Mouse (Mus musculus): ENCODE measurements around the gene Ager. TPM values are rescaled to one million over a fixed set of nuclear protein-coding genes. Genes with fewer than 3 reads are reported as not detected.

Gene Ager
- total and polyA plus RNA-seq, 2 experiments from 2014 or later = 2.0 to 2.1 TPM

- no peak for DNase-seq (ENCODE audit: low spot score)
- H3K4me3 ChIP-seq (ENCODE audit: low read depth, low read length) = no peak within 1 kb of the TSS
These were observed 33.6 kb upstream of the Ager start, which contains the start of gene Notch4 for GRCm38 (mm10) chr17:34564003-34564421. TSS of gene Notch4 (plus strand) at chr17:34564268.

GRCm38 (mm10) chr17:34564796-34565195, 32.9 kb upstream of the Ager start:
- H3K36me3 ChIP-seq (ENCODE audit: insufficient read depth, low read length) = no peaks in the 10 kb centered on the region
- no peak overlapping the region for H3K9ac ChIP-seq (replicated peaks; ENCODE audit: low read length, poor library complexity, severe bottlenecking)
- TF ChIP-seq CTCF (IDR thresholded peaks at IDR 0.05) = no peak
- 56% methylated on average over 3 of the region's 3 CpGs for WGBS
- peak overlapping the region; percentile 22; the same call in 1 of the 2 replicates for H3K4me2 ChIP-seq (ENCODE audit: low read depth, low read length, poor library complexity, severe bottlenecking)
- no peak overlapping the region for H3K4me3 ChIP-seq (ENCODE audit: low read depth, low read length)
- DNase-seq (ENCODE audit: low spot score) (no peak), ATAC-seq (ENCODE audit: low FRiP score) (no peak)
- no peaks in the 10 kb centered on the region for H3K9me3 ChIP-seq (ENCODE audit: low read length)
- peak overlapping the region; percentile 51; the same call in 1 of the 2 replicates for H3K27ac ChIP-seq (ENCODE audit: low read depth, low read length)
- no peaks in the 10 kb centered on the region for H3K27me3 ChIP-seq (ENCODE audit: insufficient read depth, low read length)
- no peaks in the 10 kb centered on the region for H3K4me1 ChIP-seq (ENCODE audit: insufficient read depth, low read length)

More at GRCm38 (mm10) chr17:34564003-34564421, 33.6 kb upstream of the Ager start, which contains the start of gene Notch4:
- Histone ChIP-seq H3K36me3 (ENCODE audit: insufficient read depth, low read length) (no peaks in the 10 kb centered on the region), H3K9me3 (ENCODE audit: low read length) (no peaks in the 10 kb centered on the region), H3K4me2 (ENCODE audit: low read depth, low read length, poor library complexity, severe bottlenecking) (peak within 1 kb of the TSS; percentile 22; the same call in 1 of the 2 replicates), H3K9ac (replicated peaks; ENCODE audit: low read length, poor library complexity, severe bottlenecking) (no peak within 1 kb of the TSS), H3K27ac (ENCODE audit: low read depth, low read length) (peak within 1 kb of the TSS; percentile 51; the same call in 1 of the 2 replicates), H3K27me3 (ENCODE audit: insufficient read depth, low read length) (no peaks in the 10 kb centered on the region), H3K4me1 (ENCODE audit: insufficient read depth, low read length) (no peaks in the 10 kb centered on the region)
- no peak for ATAC-seq (ENCODE audit: low FRiP score)
- WGBS = 23% methylated on average over 6 of the region's 6 CpGs
- no peak for TF ChIP-seq CTCF (IDR thresholded peaks at IDR 0.05)

DNA sequence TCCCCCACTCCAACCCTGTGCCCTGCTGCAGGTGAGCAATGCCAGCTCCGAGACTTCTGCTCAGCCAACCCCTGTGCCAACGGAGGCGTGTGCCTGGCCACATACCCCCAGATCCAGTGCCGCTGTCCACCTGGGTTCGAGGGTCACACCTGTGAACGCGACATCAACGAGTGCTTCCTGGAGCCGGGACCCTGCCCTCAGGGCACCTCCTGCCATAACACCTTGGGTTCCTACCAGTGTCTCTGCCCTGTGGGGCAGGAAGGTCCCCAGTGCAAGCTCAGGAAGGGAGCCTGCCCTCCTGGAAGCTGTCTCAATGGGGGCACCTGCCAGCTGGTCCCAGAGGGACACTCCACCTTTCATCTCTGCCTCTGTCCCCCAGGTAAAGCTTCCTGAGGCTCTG, 30.4 kb upstream of the Ager start:
- H3K4me3 ChIP-seq (ENCODE audit: low read depth, low read length) = no peak overlapping the region
- H3K9me3 ChIP-seq (ENCODE audit: low read length) = no peaks in the 10 kb centered on the region
- no peaks in the 10 kb centered on the region for H3K36me3 ChIP-seq (ENCODE audit: insufficient read depth, low read length)
- no peaks in the 10 kb centered on the region for H3K27me3 ChIP-seq (ENCODE audit: insufficient read depth, low read length)
- no peaks in the 10 kb centered on the region for H3K4me1 ChIP-seq (ENCODE audit: insufficient read depth, low read length)
- no peak overlapping the region for H3K9ac ChIP-seq (replicated peaks; ENCODE audit: low read length, poor library complexity, severe bottlenecking)
- no peak overlapping the region for H3K4me2 ChIP-seq (ENCODE audit: low read depth, low read length, poor library complexity, severe bottlenecking)
- no peak overlapping the region for H3K27ac ChIP-seq (ENCODE audit: low read depth, low read length)
- no peak for DNase-seq (ENCODE audit: low spot score)
- WGBS = 67% methylated on average over 9 of the region's 9 CpGs
- TF ChIP-seq CTCF (IDR thresholded peaks at IDR 0.05) = no peak
- no peak for ATAC-seq (ENCODE audit: low FRiP score)

DNA sequence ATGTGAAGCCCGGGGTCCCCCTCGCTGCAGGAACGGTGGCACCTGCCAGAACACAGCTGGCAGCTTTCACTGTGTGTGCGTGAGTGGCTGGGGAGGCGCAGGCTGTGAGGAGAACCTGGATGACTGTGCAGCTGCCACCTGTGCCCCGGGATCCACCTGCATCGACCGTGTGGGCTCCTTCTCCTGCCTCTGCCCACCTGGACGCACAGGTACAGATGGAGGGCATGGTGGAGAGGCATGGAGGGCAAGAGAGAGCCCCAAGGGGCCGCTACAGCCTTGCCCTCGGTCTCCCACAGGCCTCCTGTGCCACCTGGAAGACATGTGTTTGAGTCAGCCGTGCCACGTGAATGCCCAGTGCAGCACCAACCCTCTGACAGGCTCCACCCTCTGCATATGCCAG, 29.2 kb upstream of the Ager start:
- no peak for DNase-seq (ENCODE audit: low spot score)
- no peak for ATAC-seq (ENCODE audit: low FRiP score)
- no peak for TF ChIP-seq CTCF (IDR thresholded peaks at IDR 0.05)
- Histone ChIP-seq H3K9ac (replicated peaks; ENCODE audit: low read length, poor library complexity, severe bottlenecking) (no peak overlapping the region), H3K4me2 (ENCODE audit: low read depth, low read length, poor library complexity, severe bottlenecking) (no peak overlapping the region), H3K4me1 (ENCODE audit: insufficient read depth, low read length) (no peaks in the 10 kb centered on the region), H3K4me3 (ENCODE audit: low read depth, low read length) (no peak overlapping the region), H3K36me3 (ENCODE audit: insufficient read depth, low read length) (no peaks in the 10 kb centered on the region), H3K27ac (ENCODE audit: low read depth, low read length) (no peak overlapping the region), H3K9me3 (ENCODE audit: low read length) (no peaks in the 10 kb centered on the region), H3K27me3 (ENCODE audit: insufficient read depth, low read length) (no peaks in the 10 kb centered on the region)
- 81% methylated on average over 13 of the region's 13 CpGs for WGBS

DNA sequence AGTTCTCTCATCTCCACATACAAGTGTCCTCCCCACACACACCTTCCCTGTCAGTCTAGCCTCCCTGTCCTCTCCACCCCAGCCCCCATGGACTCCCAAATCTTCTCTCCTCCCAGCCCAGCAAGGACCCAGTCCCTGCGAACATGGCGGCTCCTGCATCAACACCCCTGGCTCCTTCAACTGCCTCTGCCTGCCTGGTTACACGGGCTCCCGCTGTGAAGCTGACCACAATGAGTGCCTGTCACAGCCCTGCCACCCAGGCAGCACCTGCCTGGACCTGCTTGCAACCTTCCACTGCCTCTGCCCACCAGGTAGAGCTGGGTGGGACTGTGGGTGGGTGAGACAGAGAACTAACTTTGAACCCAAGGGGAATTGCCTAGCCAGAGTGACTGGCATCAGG, 27.7 kb upstream of the Ager start:
- DNase-seq (ENCODE audit: low spot score) = no peak
- no peak for TF ChIP-seq CTCF (IDR thresholded peaks at IDR 0.05)
- Histone ChIP-seq H3K27ac (ENCODE audit: low read depth, low read length) (no peak overlapping the region), H3K9ac (replicated peaks; ENCODE audit: low read length, poor library complexity, severe bottlenecking) (no peak overlapping the region), H3K9me3 (ENCODE audit: low read length) (no peaks in the 10 kb centered on the region), H3K4me1 (ENCODE audit: insufficient read depth, low read length) (no peaks in the 10 kb centered on the region), H3K4me2 (ENCODE audit: low read depth, low read length, poor library complexity, severe bottlenecking) (no peak overlapping the region), H3K4me3 (ENCODE audit: low read depth, low read length) (no peak overlapping the region), H3K27me3 (ENCODE audit: insufficient read depth, low read length) (no peaks in the 10 kb centered on the region), H3K36me3 (ENCODE audit: insufficient read depth, low read length) (no peaks in the 10 kb centered on the region)
- no peak for ATAC-seq (ENCODE audit: low FRiP score)
- 69% methylated on average over 4 of the region's 4 CpGs for WGBS

DNA sequence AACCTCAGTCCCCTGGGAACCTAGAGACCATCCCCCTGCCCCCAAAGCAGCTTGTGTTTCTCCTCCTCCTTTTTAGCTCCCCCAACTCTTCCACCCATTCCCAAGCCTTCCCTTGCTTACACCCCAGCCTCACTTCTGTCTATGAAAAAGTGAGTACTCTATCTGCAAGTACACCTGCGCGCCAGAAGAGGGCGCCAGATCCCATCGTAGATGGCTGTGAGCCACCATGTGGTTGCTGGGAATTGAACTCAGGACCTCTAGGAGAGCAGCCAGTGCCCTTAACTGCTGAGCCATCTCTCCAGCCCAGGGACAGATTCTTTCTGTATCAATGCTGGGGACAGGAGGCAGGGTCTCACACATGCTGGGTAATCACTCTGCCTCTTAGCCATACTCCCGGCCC, 25.8 kb upstream of the Ager start:
- no peaks in the 10 kb centered on the region for H3K36me3 ChIP-seq (ENCODE audit: insufficient read depth, low read length)
- peak; percentile 65 for TF ChIP-seq CTCF (IDR thresholded peaks at IDR 0.05)
- no peak overlapping the region for H3K4me3 ChIP-seq (ENCODE audit: low read depth, low read length)
- no peaks in the 10 kb centered on the region for H3K9me3 ChIP-seq (ENCODE audit: low read length)
- 10% methylated on average over 5 of the region's 5 CpGs for WGBS
- H3K27ac ChIP-seq (ENCODE audit: low read depth, low read length) = no peak overlapping the region
- ATAC-seq (ENCODE audit: low FRiP score) = no peak
- no peaks in the 10 kb centered on the region for H3K27me3 ChIP-seq (ENCODE audit: insufficient read depth, low read length)
- no peaks in the 10 kb centered on the region for H3K4me1 ChIP-seq (ENCODE audit: insufficient read depth, low read length)
- DNase-seq (ENCODE audit: low spot score) = no peak
- no peak overlapping the region for H3K9ac ChIP-seq (replicated peaks; ENCODE audit: low read length, poor library complexity, severe bottlenecking)
- no peak overlapping the region for H3K4me2 ChIP-seq (ENCODE audit: low read depth, low read length, poor library complexity, severe bottlenecking)
